Mouse (Mus musculus): ENCODE data around the gene Atp11a. TPM values are rescaled to one million over a fixed set of nuclear protein-coding genes. Genes with fewer than 3 reads are reported as not detected.

The Atp11a gene
- total and polyA plus RNA-seq, 2 experiments from 2014 or later: 10.5 to 77.4 TPM

DNA sequence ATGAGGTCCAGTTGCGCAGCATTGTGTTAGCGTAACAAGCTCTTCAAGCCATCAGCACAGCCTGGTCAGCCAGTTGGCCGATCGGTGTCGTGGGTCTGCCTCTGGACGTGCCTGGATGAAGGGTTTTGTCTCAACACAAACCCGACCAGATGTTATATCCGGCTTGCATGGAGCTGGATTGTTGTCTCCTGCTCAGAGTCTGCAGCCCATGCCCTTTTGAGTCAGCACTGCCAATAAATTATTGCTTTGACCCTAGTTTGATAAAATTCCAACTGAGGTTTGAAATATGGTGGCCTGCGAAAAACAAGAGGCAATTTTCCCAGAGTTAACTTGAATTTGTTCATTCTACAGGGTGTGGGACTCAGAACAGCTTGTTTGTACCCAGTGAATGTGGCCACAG is 31.9 kb downstream of the Atp11a start:
- DNase-seq (ENCODE audit: low spot score) (no peak), ATAC-seq (ENCODE audit: insufficient read depth, low read depth) (no peak)
- 88% methylated on average over 9 of the region's 9 CpGs for WGBS
- H3K4me2 ChIP-seq (ENCODE audit: low read depth, low read length): no peak overlapping the region
- peaks cover 14% of the 10 kb centered on the region; the same call in 1 of the 2 replicates for H3K4me1 ChIP-seq (ENCODE audit: control insufficient read depth, insufficient read depth)
- H3K36me3 ChIP-seq (replicated peaks; ENCODE audit: control insufficient read depth, insufficient read depth, low read length): no peaks in the 10 kb centered on the region
- H3K27ac ChIP-seq (ENCODE audit: low read depth): no peak overlapping the region
- TF ChIP-seq CTCF (IDR thresholded peaks at IDR 0.05; ENCODE audit: low read depth) (no peak), EP300 (IDR thresholded peaks at IDR 0.05; ENCODE audit: low read depth) (no peak)
- no peaks in the 10 kb centered on the region for H3K27me3 ChIP-seq (ENCODE audit: control insufficient read depth, insufficient read depth, low read length)
- H3K4me3 ChIP-seq (ENCODE audit: low read depth, low read length): no peak overlapping the region
- no peaks in the 10 kb centered on the region for H3K9me3 ChIP-seq (replicated peaks; ENCODE audit: control insufficient read depth, low read length)
- H3K9ac ChIP-seq (replicated peaks; ENCODE audit: low read depth, low read length): no peak overlapping the region

DNA sequence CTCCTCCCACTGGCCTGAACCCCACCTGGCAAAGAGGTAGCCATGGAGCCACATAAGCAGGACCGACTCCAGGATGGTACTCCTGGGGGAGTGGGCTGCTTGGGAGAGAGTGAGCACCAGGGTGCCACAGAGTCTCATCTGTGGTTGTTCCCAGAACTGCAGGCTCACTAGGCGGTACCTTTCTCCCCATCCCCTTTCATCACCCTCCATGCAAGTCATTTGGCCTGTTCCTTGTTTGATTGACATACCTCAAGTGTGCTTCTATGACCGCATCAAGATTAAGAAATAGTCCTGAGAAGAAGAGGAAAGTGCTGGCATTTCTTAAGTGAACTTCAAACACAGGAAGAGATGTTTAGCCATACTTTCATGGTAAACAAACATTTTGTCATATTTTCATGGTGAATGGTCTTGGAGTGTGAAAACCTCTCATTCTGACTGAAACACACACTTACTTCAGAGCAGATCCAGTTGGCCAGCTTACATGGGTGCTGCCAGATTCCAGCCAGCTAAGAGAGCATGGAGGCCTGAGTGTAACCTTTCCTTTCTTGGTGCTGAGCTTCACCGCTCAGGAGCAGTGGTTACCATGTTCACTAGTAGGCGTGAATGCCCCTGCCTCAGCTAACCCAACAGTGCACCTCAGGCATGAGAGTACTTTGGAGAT is 38.3 kb downstream of the Atp11a start:
- Histone ChIP-seq H3K36me3 (replicated peaks; ENCODE audit: control insufficient read depth, insufficient read depth, low read length) (no peaks in the 10 kb centered on the region), H3K27me3 (ENCODE audit: control insufficient read depth, insufficient read depth, low read length) (no peaks in the 10 kb centered on the region), H3K9me3 (replicated peaks; ENCODE audit: control insufficient read depth, low read length) (no peaks in the 10 kb centered on the region), H3K4me2 (ENCODE audit: low read depth, low read length) (no peak overlapping the region), H3K4me3 (ENCODE audit: low read depth, low read length) (no peak overlapping the region), H3K9ac (replicated peaks; ENCODE audit: low read depth, low read length) (no peak overlapping the region), H3K27ac (ENCODE audit: low read depth) (no peak overlapping the region), H3K4me1 (ENCODE audit: control insufficient read depth, insufficient read depth) (peaks cover 14% of the 10 kb centered on the region)
- ATAC-seq (ENCODE audit: insufficient read depth, low read depth) (no peak), DNase-seq (ENCODE audit: low spot score) (no peak)
- no peak for TF ChIP-seq EP300 (IDR thresholded peaks at IDR 0.05; ENCODE audit: low read depth)
- TF ChIP-seq CTCF (IDR thresholded peaks at IDR 0.05; ENCODE audit: low read depth): no peak
- 92% methylated on average over 5 of the region's 5 CpGs for WGBS

DNA sequence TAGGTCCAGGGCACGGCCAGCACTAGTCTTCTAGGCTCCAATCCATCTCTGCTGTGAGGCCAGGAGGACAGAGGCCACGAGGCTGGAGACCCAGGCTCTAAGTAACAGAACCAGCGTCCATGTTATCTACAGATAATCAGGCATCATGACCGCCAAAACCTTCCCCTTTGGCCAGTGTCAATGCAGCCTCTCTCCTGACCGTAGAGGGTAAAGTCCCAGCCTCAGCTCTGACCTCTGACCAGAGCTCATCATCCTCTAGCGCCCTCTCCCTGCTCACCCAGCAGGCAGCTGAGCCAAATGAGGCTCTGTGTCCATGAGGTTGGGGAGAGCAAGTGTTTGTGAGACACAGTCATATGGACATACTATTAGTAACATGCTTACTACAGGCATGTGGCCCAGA is 42.3 kb downstream of the Atp11a start:
- H3K27ac ChIP-seq (ENCODE audit: low read depth): no peak overlapping the region
- H3K27me3 ChIP-seq (ENCODE audit: control insufficient read depth, insufficient read depth, low read length): no peaks in the 10 kb centered on the region
- no peak overlapping the region for H3K9ac ChIP-seq (replicated peaks; ENCODE audit: low read depth, low read length)
- H3K4me1 ChIP-seq (ENCODE audit: control insufficient read depth, insufficient read depth): peaks cover 35% of the 10 kb centered on the region
- H3K9me3 ChIP-seq (replicated peaks; ENCODE audit: control insufficient read depth, low read length): no peaks in the 10 kb centered on the region
- no peak overlapping the region for H3K4me2 ChIP-seq (ENCODE audit: low read depth, low read length)
- WGBS: 69% methylated on average over 6 of the region's 6 CpGs
- no peak for DNase-seq (ENCODE audit: low spot score)
- no peaks in the 10 kb centered on the region for H3K36me3 ChIP-seq (replicated peaks; ENCODE audit: control insufficient read depth, insufficient read depth, low read length)
- H3K4me3 ChIP-seq (ENCODE audit: low read depth, low read length): no peak overlapping the region
- ATAC-seq (ENCODE audit: insufficient read depth, low read depth): no peak
- TF ChIP-seq CTCF (IDR thresholded peaks at IDR 0.05; ENCODE audit: low read depth): peak; percentile 35
- TF ChIP-seq EP300 (IDR thresholded peaks at IDR 0.05; ENCODE audit: low read depth): no peak

DNA sequence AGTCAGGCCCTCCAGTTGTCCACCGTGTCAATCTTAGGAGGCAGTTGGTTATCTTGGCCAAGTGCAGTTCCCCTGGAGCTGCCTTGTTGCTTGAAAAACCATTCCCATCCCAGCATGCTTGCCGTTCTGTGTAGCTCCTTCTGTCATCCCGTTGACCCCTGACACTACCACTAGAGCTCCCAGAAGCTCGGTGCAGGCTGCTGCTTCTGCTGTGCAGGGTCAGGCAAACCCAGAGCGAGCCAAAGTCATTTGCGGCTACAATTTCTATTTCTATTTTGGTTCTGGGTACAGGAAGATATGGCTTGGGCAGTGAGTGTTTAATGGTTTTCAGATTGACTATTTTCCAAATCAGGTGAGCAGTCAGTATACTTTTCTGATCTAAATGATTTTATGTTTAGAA is 43.0 kb downstream of the Atp11a start:
- no peaks in the 10 kb centered on the region for H3K36me3 ChIP-seq (replicated peaks; ENCODE audit: control insufficient read depth, insufficient read depth, low read length)
- H3K27me3 ChIP-seq (ENCODE audit: control insufficient read depth, insufficient read depth, low read length): no peaks in the 10 kb centered on the region
- H3K4me3 ChIP-seq (ENCODE audit: low read depth, low read length): no peak overlapping the region
- H3K4me1 ChIP-seq (ENCODE audit: control insufficient read depth, insufficient read depth): peaks cover 35% of the 10 kb centered on the region
- H3K27ac ChIP-seq (ENCODE audit: low read depth): peak overlapping the region; percentile 23; the same call in 1 of the 2 replicates
- 24% methylated on average over 6 of the region's 6 CpGs for WGBS
- DNase-seq (ENCODE audit: low spot score) (peak; percentile 43), ATAC-seq (ENCODE audit: insufficient read depth, low read depth) (peak; percentile 39; the same call in 1 of the 2 replicates)
- no peak overlapping the region for H3K4me2 ChIP-seq (ENCODE audit: low read depth, low read length)
- H3K9me3 ChIP-seq (replicated peaks; ENCODE audit: control insufficient read depth, low read length): no peaks in the 10 kb centered on the region
- no peak overlapping the region for H3K9ac ChIP-seq (replicated peaks; ENCODE audit: low read depth, low read length)
- TF ChIP-seq CTCF (IDR thresholded peaks at IDR 0.05; ENCODE audit: low read depth) (no peak), EP300 (IDR thresholded peaks at IDR 0.05; ENCODE audit: low read depth) (no peak)

DNA sequence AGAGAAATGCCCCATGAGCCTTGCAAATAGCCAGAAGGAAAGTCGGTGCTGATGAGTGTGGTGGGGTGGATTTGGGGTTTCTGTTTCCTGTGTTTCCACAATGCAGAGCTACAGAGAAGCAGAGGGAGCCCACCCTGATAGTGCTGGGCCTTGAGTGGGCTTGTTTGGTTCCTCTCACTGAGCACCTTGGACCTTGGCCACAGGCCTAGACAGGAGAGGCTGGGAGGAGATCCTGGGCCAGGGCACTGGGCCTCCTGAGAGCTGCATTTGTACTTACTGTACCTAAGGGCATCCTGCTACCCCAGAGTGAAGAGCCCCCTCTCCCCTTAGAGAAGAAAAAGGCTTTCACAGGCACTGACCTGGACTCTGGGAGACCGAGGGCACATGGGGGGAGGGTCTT is 43.4 kb downstream of the Atp11a start:
- whole genome bisulfite sequencing: 57% methylated on average over 2 of the region's 2 CpGs
- no peak overlapping the region for H3K4me3 ChIP-seq (ENCODE audit: low read depth, low read length)
- TF ChIP-seq CTCF (IDR thresholded peaks at IDR 0.05; ENCODE audit: low read depth): no peak
- no peak for TF ChIP-seq EP300 (IDR thresholded peaks at IDR 0.05; ENCODE audit: low read depth)
- peak overlapping the region; percentile 23 for H3K27ac ChIP-seq (ENCODE audit: low read depth)
- H3K9me3 ChIP-seq (replicated peaks; ENCODE audit: control insufficient read depth, low read length): no peaks in the 10 kb centered on the region
- no peak overlapping the region for H3K4me2 ChIP-seq (ENCODE audit: low read depth, low read length)
- no peaks in the 10 kb centered on the region for H3K27me3 ChIP-seq (ENCODE audit: control insufficient read depth, insufficient read depth, low read length)
- peaks cover 35% of the 10 kb centered on the region for H3K4me1 ChIP-seq (ENCODE audit: control insufficient read depth, insufficient read depth)
- DNase-seq (ENCODE audit: low spot score): no peak
- no peaks in the 10 kb centered on the region for H3K36me3 ChIP-seq (replicated peaks; ENCODE audit: control insufficient read depth, insufficient read depth, low read length)
- no peak for ATAC-seq (ENCODE audit: insufficient read depth, low read depth)
- no peak overlapping the region for H3K9ac ChIP-seq (replicated peaks; ENCODE audit: low read depth, low read length)

DNA sequence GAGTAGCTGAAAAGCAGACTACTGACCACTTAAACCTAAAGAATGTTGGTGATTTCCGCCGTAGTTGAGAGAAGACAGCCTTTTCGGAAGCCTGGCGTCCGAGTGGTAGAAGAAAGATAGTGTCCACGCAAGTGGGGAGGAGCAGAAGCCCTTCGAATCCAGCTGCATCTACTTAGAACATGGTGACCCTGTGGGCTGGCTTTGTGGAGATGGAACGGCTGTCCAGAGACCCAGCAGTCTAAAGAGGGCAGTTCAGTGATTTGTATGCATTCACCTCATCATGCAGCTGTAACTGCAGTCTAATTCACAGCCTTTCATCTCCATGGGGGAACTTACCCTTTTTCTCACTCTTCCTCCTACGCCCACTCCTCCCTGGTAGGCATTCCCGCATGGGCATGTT is 44.8 kb downstream of the Atp11a start:
- Histone ChIP-seq H3K9ac (replicated peaks; ENCODE audit: low read depth, low read length) (no peak overlapping the region), H3K27me3 (ENCODE audit: control insufficient read depth, insufficient read depth, low read length) (no peaks in the 10 kb centered on the region), H3K9me3 (replicated peaks; ENCODE audit: control insufficient read depth, low read length) (no peaks in the 10 kb centered on the region), H3K27ac (ENCODE audit: low read depth) (peak overlapping the region; percentile 35), H3K4me2 (ENCODE audit: low read depth, low read length) (no peak overlapping the region), H3K4me3 (ENCODE audit: low read depth, low read length) (no peak overlapping the region), H3K4me1 (ENCODE audit: control insufficient read depth, insufficient read depth) (peaks cover 35% of the 10 kb centered on the region), H3K36me3 (replicated peaks; ENCODE audit: control insufficient read depth, insufficient read depth, low read length) (peaks cover under 1% of the 10 kb centered on the region; the same call in 1 of the 2 replicates)
- WGBS: 64% methylated on average over 10 of the region's 10 CpGs
- no peak for DNase-seq (ENCODE audit: low spot score)
- ATAC-seq (ENCODE audit: insufficient read depth, low read depth): no peak
- TF ChIP-seq EP300 (IDR thresholded peaks at IDR 0.05; ENCODE audit: low read depth) (no peak), CTCF (IDR thresholded peaks at IDR 0.05; ENCODE audit: low read depth) (no peak)

Data from heart, postnatal 0 days (tissue).